Comparison of ENCODE assay signal across 16 mouse cellular contexts in genomic region chr4:153479144-153479543, GRCm38 (mm10). TPM values are rescaled to one million over a fixed set of nuclear protein-coding genes. Genes with fewer than 3 reads are reported as not detected.
DNase-seq lines count a peak whose midpoint lies in the region; ATAC-seq and TF ChIP-seq lines count a peak whose summit lies in the region.
"Had no signal": no experiment of that assay in that cellular context is flagged by ENCODE, and none has a peak within 500 bp of the region (broad histone marks: within the 10 kb centered on the region; RNA-seq: fewer than 3 reads in every experiment).

No protein-coding gene starts in this region.

- H3K4me3 ChIP-seq in forebrain, postnatal 0 days (ENCODE audit: low read depth, low read length) = peak overlapping the region; percentile 11
- 0 out of 2 replicates have a peak overlapping the region, but pooled peaks have one; percentile 5 for H3K4me3 ChIP-seq in midbrain, embryonic 12.5 days
- H3K4me3 ChIP-seq: heart, embryonic 15.5 days; liver, embryonic 15.5 days had no signal

- H3K36me3 ChIP-seq in forebrain, postnatal 0 days (ENCODE audit: insufficient read depth) = no peaks in the 10 kb centered on the region
- H3K36me3 ChIP-seq in midbrain, embryonic 12.5 days = no peaks in the 10 kb centered on the region
- H3K36me3 ChIP-seq: heart, embryonic 15.5 days; liver, embryonic 15.5 days had no signal

- TF ChIP-seq CTCF in forebrain, postnatal 0 days (IDR thresholded peaks at IDR 0.05; ENCODE audit: low read depth) = 0 out of 2 replicates have a peak, but pooled peaks have one; percentile 1

- peak overlapping the region; percentile 22; the same call in 1 of the 2 replicates for H3K9ac ChIP-seq in forebrain, postnatal 0 days
- peak overlapping the region; percentile 28 for H3K9ac ChIP-seq in midbrain, embryonic 12.5 days (replicated peaks)
- H3K9ac ChIP-seq: heart, embryonic 15.5 days; liver, embryonic 15.5 days had no signal

- H3K27me3 ChIP-seq in forebrain, postnatal 0 days (ENCODE audit: insufficient read depth, low read length) = peaks cover 5% of the 10 kb centered on the region
- H3K27me3 ChIP-seq in midbrain, embryonic 12.5 days = peaks cover 66% of the 10 kb centered on the region

- ATAC-seq in forebrain, postnatal 0 days = no peak
- no peak for ATAC-seq in midbrain, embryonic 12.5 days (ENCODE audit: low FRiP score, low read depth)

- intact Hi-C loops in heart, postnatal 14 days (cut with DNase I) = no loop called here

- H3K27ac ChIP-seq in forebrain, postnatal 0 days (ENCODE audit: low read depth, low read length) = no peak overlapping the region
- H3K27ac ChIP-seq in midbrain, embryonic 12.5 days (replicated peaks) = peak overlapping the region; percentile 52
- H3K27ac ChIP-seq: heart, embryonic 15.5 days; liver, embryonic 15.5 days had no signal

- WGBS in forebrain, postnatal 0 days = 10% methylated on average over 8 of the region's 8 CpGs
- WGBS in midbrain, embryonic 12.5 days = 6% methylated on average over 8 of the region's 8 CpGs

- peak; percentile 11 for DNase-seq in lung, postnatal 10 days
- no peak for DNase-seq in lung, postnatal 36 days
- no peak for DNase-seq in forebrain, postnatal 0 days
- DNase-seq in retina, embryonic 14.5 days (ENCODE audit: low spot score) = peak; percentile 40
- DNase-seq in heart, postnatal 14 days = no peak
- no peak for DNase-seq in ovary, postnatal 14 days (ENCODE audit: low spot score)
- DNase-seq in adipocyte (ENCODE audit: low spot score) = no peak
- DNase-seq: adrenal gland, postnatal 14 days; cerebellum, adult 8-10 months; gastrocnemius, postnatal 36 days; kidney, adult 2 months; thymus, postnatal 14 days had no signal

- H3K4me1 ChIP-seq in forebrain, postnatal 0 days (ENCODE audit: insufficient read depth) = peaks cover 16% of the 10 kb centered on the region
- peaks cover 55% of the 10 kb centered on the region for H3K4me1 ChIP-seq in midbrain, embryonic 12.5 days
- H3K4me1 ChIP-seq: liver, embryonic 15.5 days had no signal

- H3K4me2 ChIP-seq in forebrain, postnatal 0 days (ENCODE audit: low read depth) = peak overlapping the region; percentile 76
- H3K4me2 ChIP-seq in midbrain, embryonic 12.5 days (replicated peaks) = peak overlapping the region; percentile 97
- H3K4me2 ChIP-seq: heart, embryonic 15.5 days; liver, embryonic 15.5 days had no signal

- no peaks in the 10 kb centered on the region for H3K9me3 ChIP-seq in forebrain, postnatal 0 days (ENCODE audit: low read length)
- no peaks in the 10 kb centered on the region for H3K9me3 ChIP-seq in midbrain, embryonic 12.5 days
- H3K9me3 ChIP-seq: heart, embryonic 15.5 days; liver, embryonic 15.5 days had no signal

RNA-seq across cellular contexts. Expression of gene Ajap1, which starts 3.5 kb away (rescaled TPM):
- total RNA-seq in forebrain, postnatal 0 days (2014; rRNA removed) = 26.5 and 40.4 TPM in 2 replicates
- 15.9 and 22.9 TPM in 2 replicates for polyA plus RNA-seq in forebrain, postnatal 0 days (2015; fragmentation: Nextera tagmentation; extraction: Ambion mirVana)
- 2.7 and 3.3 TPM in 2 replicates for polyA plus RNA-seq in midbrain, embryonic 12.5 days (2016; fragmentation: Nextera tagmentation; extraction: Ambion mirVana)
- total RNA-seq in heart, postnatal 14 days (2021) = under 1 TPM; 0.14 to 0.22 TPM
- total RNA-seq: megakaryocyte progenitor cell, adult 5-6 weeks had no signal

Comparison
In these comparisons a context has a peak if more than half of its experiments do, and no peak if none do; other contexts are left out.
1. DNase-seq: peak in lung, postnatal 10 days (single experiment) and retina, embryonic 14.5 days (single experiment); none in lung, postnatal 36 days (single experiment), forebrain, postnatal 0 days (single experiment), heart, postnatal 14 days (0 of 2), ovary, postnatal 14 days (single experiment) and adipocyte (single experiment).
2. RNA of gene Ajap1, which starts 3.5 kb away (total RNA-seq): 26.5 to 40.4 TPM in forebrain, postnatal 0 days; 0.14 to 0.22 TPM in heart, postnatal 14 days; every median in the first group is over 10 times any median in the second.